Mouse (Mus musculus) MEL (cell line): Measurements from ENCODE around the gene Frmd4a. TPM values are rescaled to one million over a fixed set of nuclear protein-coding genes. Genes with fewer than 3 reads are reported as not detected.

Source experiments
- DNase-seq: peaks from one replicate; pipeline ENCODE4 v3.0.0; 2011; ENCODE audit warnings: low read depth, low spot score
- H3K27ac ChIP-seq: 2 replicates; pipeline ENCODE4 v1.5.1; 2012; ENCODE audit warnings: low read depth, mild to moderate bottlenecking, control low read depth, low read length, moderate library complexity; ENCODE audit not compliant: control insufficient read depth
- H3K27me3 ChIP-seq, 2 experiments: fragments of 150-350 bp in 1 of 2; sonication (generic) in 1 of 2; 2 replicates each; pipeline ENCODE4 v1.6.1; 2012; ENCODE audit warnings: low read length in 2 of 2, mild to moderate bottlenecking in 2 of 2, improper control_type of control experiment in 1 of 2, moderate library complexity in 1 of 2; ENCODE audit not compliant: insufficient read depth in 2 of 2, control insufficient read depth in 1 of 2
- H3K36me3 ChIP-seq, 2 experiments: 2 replicates each; pipeline ENCODE4 v1.6.1; 2012 to 2014; ENCODE audit warnings: low read length in 2 of 2, improper control_type of control experiment in 1 of 2, inconsistent platforms in 1 of 2, mild to moderate bottlenecking in 1 of 2; ENCODE audit not compliant: insufficient read depth in 2 of 2, control insufficient read depth in 1 of 2
- H3K4me1 ChIP-seq, 2 experiments: fragments of 150-350 bp in 1 of 2; sonication (generic) in 1 of 2; 2 replicates each; pipeline ENCODE4 v1.6.1; 2012; ENCODE audit warnings: low read length in 2 of 2, improper control_type of control experiment in 1 of 2, mild to moderate bottlenecking in 1 of 2; ENCODE audit not compliant: insufficient read depth in 2 of 2, control insufficient read depth in 1 of 2
- H3K4me3 ChIP-seq, 2 experiments: fragments of 150-350 bp in 1 of 2; sonication (generic) in 1 of 2; 2 replicates each; pipeline ENCODE4 v1.5.1; 2012; ENCODE audit warnings: low read depth in 2 of 2, low read length in 2 of 2, mild to moderate bottlenecking in 2 of 2, moderate library complexity in 2 of 2, control low read depth in 1 of 2, improper control_type of control experiment in 1 of 2; ENCODE audit not compliant: control insufficient read depth in 1 of 2, insufficient read depth in 1 of 2
- H3K79me2 ChIP-seq: 2 replicates; pipeline ENCODE4 v1.6.1; 2012; ENCODE audit warnings: mild to moderate bottlenecking, low read length, moderate library complexity; ENCODE audit not compliant: control insufficient read depth, poor library complexity, insufficient read depth
- H3K9ac ChIP-seq: 2 replicates; pipeline ENCODE4 v1.6.1; 2012; ENCODE audit warnings: low read depth, mild to moderate bottlenecking, control low read depth, low read length, moderate library complexity; ENCODE audit not compliant: control insufficient read depth, poor library complexity, severe bottlenecking
- H3K9me3 ChIP-seq: fragments of 150-350 bp; sonication (generic); replicated peaks from 2 replicates; pipeline ENCODE4 v1.6.1; 2012; ENCODE audit warnings: mild to moderate bottlenecking, low read length, improper control_type of control experiment, moderate library complexity; ENCODE audit not compliant: insufficient read depth
- BHLHE40 ChIP-seq: IDR thresholded peaks from 2 replicates; pipeline ENCODE4 v1.6.1; 2012; ENCODE audit warnings: low read depth, mild to moderate bottlenecking, inconsistent platforms, low read length, improper control_type of control experiment, borderline replicate concordance
- CHD2 ChIP-seq: IDR thresholded peaks from 2 replicates; pipeline ENCODE4 v1.6.1; 2011; ENCODE audit warnings: low read length, improper control_type of control experiment
- E2F4 ChIP-seq: IDR thresholded peaks from 2 replicates; pipeline ENCODE4 v1.6.1; 2011; ENCODE audit warnings: low read depth, low read length, improper control_type of control experiment, borderline replicate concordance
- ELF1 ChIP-seq: IDR thresholded peaks from 2 replicates; pipeline ENCODE4 v1.6.1; 2014; ENCODE audit warnings: low read depth, mild to moderate bottlenecking, inconsistent platforms, low read length, improper control_type of control experiment, moderate library complexity
- EP300 ChIP-seq, 2 experiments: IDR thresholded peaks; 2 replicates each; pipeline ENCODE4 v1.6.1; 2011; ENCODE audit warnings: improper control_type of control experiment in 2 of 2, low read length in 2 of 2, low read depth in 1 of 2, mild to moderate bottlenecking in 1 of 2
- ETS1 ChIP-seq: IDR thresholded peaks from 2 replicates; pipeline ENCODE4 v1.6.1; 2012; ENCODE audit warnings: low read depth, mild to moderate bottlenecking, inconsistent platforms, low read length, improper control_type of control experiment, moderate library complexity
- GATA1 ChIP-seq: IDR thresholded peaks from 2 replicates; pipeline ENCODE4 v1.6.1; 2011; ENCODE audit warnings: low read depth, low read length, improper control_type of control experiment
- HCFC1 ChIP-seq: IDR thresholded peaks from 2 replicates; pipeline ENCODE4 v1.6.1; 2012; ENCODE audit warnings: low read depth, mild to moderate bottlenecking, inconsistent platforms, low read length, improper control_type of control experiment, moderate library complexity
- JUND ChIP-seq: IDR thresholded peaks from 2 replicates; pipeline ENCODE4 v1.6.1; 2011; ENCODE audit warnings: low read depth, mild to moderate bottlenecking, improper control_type of control experiment, low read length
- KAT2A ChIP-seq: conservative IDR thresholded peaks from 2 replicates; pipeline ENCODE4 v1.6.1; 2012; ENCODE audit warnings: low read depth, low read length, improper control_type of control experiment, inconsistent platforms
- MAFK ChIP-seq: IDR thresholded peaks from 2 replicates; pipeline ENCODE4 v1.6.1; 2011; ENCODE audit warnings: low read depth, mild to moderate bottlenecking, low read length, improper control_type of control experiment, borderline replicate concordance
- MEF2A ChIP-seq: IDR thresholded peaks from 2 replicates; pipeline ENCODE4 v1.6.1; 2014; ENCODE audit warnings: low read depth, mild to moderate bottlenecking, inconsistent platforms, low read length, improper control_type of control experiment; ENCODE audit not compliant: poor library complexity, insufficient replicate concordance, severe bottlenecking; ENCODE audit errors: extremely low read depth
- MXI1 ChIP-seq: IDR thresholded peaks from 2 replicates; pipeline ENCODE4 v1.6.1; 2011; ENCODE audit warnings: mild to moderate bottlenecking, low read depth, low read length, improper control_type of control experiment
- MYB ChIP-seq: IDR thresholded peaks from 2 replicates; pipeline ENCODE4 v1.6.1; 2011; ENCODE audit warnings: mild to moderate bottlenecking, low read depth, low read length, improper control_type of control experiment
- NELFE ChIP-seq: IDR thresholded peaks from 2 replicates; pipeline ENCODE4 v1.6.1; 2011; ENCODE audit warnings: low read depth, low read length, improper control_type of control experiment
- POLR2AphosphoS5 ChIP-seq: IDR thresholded peaks from 2 replicates; pipeline ENCODE4 v1.6.1; 2012; ENCODE audit warnings: low read depth, borderline replicate concordance, mild to moderate bottlenecking, inconsistent platforms, low read length, moderate library complexity, mixed read lengths
- SIN3A ChIP-seq: IDR thresholded peaks from 2 replicates; pipeline ENCODE4 v1.6.1; 2012; ENCODE audit warnings: low read length, improper control_type of control experiment, inconsistent platforms
- TBP ChIP-seq: IDR thresholded peaks from 2 replicates; pipeline ENCODE4 v1.8.0; 2011; ENCODE audit warnings: low read depth, low read length, improper control_type of control experiment
- TCF12 ChIP-seq: IDR thresholded peaks from 2 replicates; pipeline ENCODE4 v1.6.1; 2014; ENCODE audit warnings: low read depth, mild to moderate bottlenecking, inconsistent platforms, low read length, improper control_type of control experiment, moderate library complexity
- USF1 ChIP-seq: IDR thresholded peaks from 2 replicates; pipeline ENCODE4 v1.6.1; 2014; ENCODE audit warnings: low read depth, mild to moderate bottlenecking, inconsistent platforms, low read length, improper control_type of control experiment, moderate library complexity
- ZKSCAN1 ChIP-seq: IDR thresholded peaks from 2 replicates; pipeline ENCODE4 v1.6.1; 2012; ENCODE audit warnings: low read depth, mild to moderate bottlenecking, inconsistent platforms, low read length, improper control_type of control experiment, moderate library complexity
- polyA plus RNA-seq, 2 experiments: library from polyadenylated mRNA; stranded (reverse) in 1 of 2; unstranded in 1 of 2; fragments of >175 nt in 1 of 2; fragments of >200 nt in 1 of 2; gene quantifications; 2 replicates each; pipeline versions ENCODE4 v1.2.1 to v1.2.4; 2012; ENCODE audit warnings: low replicate concordance in 2 of 2, low read depth in 1 of 2; ENCODE audit not compliant: insufficient read length in 2 of 2, insufficient read depth in 1 of 2, missing spikeins in 1 of 2
- total RNA-seq: library from RNA; depleted of rRNA; stranded (reverse); fragments of 300-350 nt; gene quantifications from 2 replicates; pipeline ENCODE4 v1.2.3, GENCODE M21; 2012

The Frmd4a gene
- total and polyA plus RNA-seq, 3 experiments, result 6.4 to 14.4 TPM; not detected in 1

- TF ChIP-seq ELF1, result no peak
- no peak for TF ChIP-seq ZKSCAN1
- no peak for TF ChIP-seq HCFC1
- no peak for TF ChIP-seq CHD2
- no peak for TF ChIP-seq MXI1
- no peak for TF ChIP-seq MAFK
- no peak for TF ChIP-seq TCF12
- no peak for TF ChIP-seq MEF2A
- TF ChIP-seq ETS1, result no peak
- TF ChIP-seq TBP, result no peak
- no peak for TF ChIP-seq BHLHE40
- TF ChIP-seq EP300 (IDR thresholded peaks at IDR 0.05; ENCODE audit: low read depth in 1 of 2, low read length in 2 of 2), result no peak
- no peak for TF ChIP-seq GATA1
- H3K79me2 ChIP-seq, result no peaks in the 10 kb centered on the region
- no peaks in the 10 kb centered on the region for H3K4me1 ChIP-seq
- no peaks in the 10 kb centered on the region for H3K36me3 ChIP-seq
- H3K27me3 ChIP-seq, result no peaks in the 10 kb centered on the region; a peak in 3 of 4 replicates
- no peaks in the 10 kb centered on the region for H3K9me3 ChIP-seq
- no peak overlapping the region for H3K4me3 ChIP-seq
- no peak overlapping the region for H3K9ac ChIP-seq
- no peak for DNase-seq
- H3K27ac ChIP-seq, result no peak overlapping the region
Observed at GRCm38 (mm10) chr2:4334201-4334600, 316.7 kb downstream of the Frmd4a start.

- no peaks in the 10 kb centered on the region; a peak in 3 of 4 replicates for H3K27me3 ChIP-seq
- no peaks in the 10 kb centered on the region for H3K4me1 ChIP-seq
- no peak for TF ChIP-seq CHD2
- TF ChIP-seq KAT2A, result no peak
- TF ChIP-seq JUND, result no peak
- TF ChIP-seq NELFE, result no peak
- TF ChIP-seq E2F4, result no peak
- no peak for TF ChIP-seq MAFK
- TF ChIP-seq POLR2AphosphoS5, result no peak
- no peak for TF ChIP-seq MYB
- TF ChIP-seq ELF1, result no peak
- no peak for TF ChIP-seq USF1
- TF ChIP-seq SIN3A, result no peak
- TF ChIP-seq, all 39 proteins: peak for 0
- H3K27ac ChIP-seq, result no peak overlapping the region
- no peaks in the 10 kb centered on the region for H3K36me3 ChIP-seq
- no peak overlapping the region for H3K9ac ChIP-seq
- no peaks in the 10 kb centered on the region for H3K79me2 ChIP-seq
- no peaks in the 10 kb centered on the region for H3K9me3 ChIP-seq
- no peak overlapping the region for H3K4me3 ChIP-seq
- no peak for DNase-seq
Observed at GRCm38 (mm10) chr2:4334936-4335335, 317.4 kb downstream of the Frmd4a start.
